Mouse (Mus musculus): ENCODE measurements around the gene Ppp1r14b. TPM values are rescaled to one million over a fixed set of nuclear protein-coding genes. Genes with fewer than 3 reads are reported as not detected.
"Not testable (repeated sequence)": the region's sequence is repeated elsewhere in the genome, so short reads cannot be mapped to it uniquely, and the experiment has no call there.

Gene Ppp1r14b
- polyA plus RNA-seq, 1 experiment from 2014 or later, result 263 TPM

DNA sequence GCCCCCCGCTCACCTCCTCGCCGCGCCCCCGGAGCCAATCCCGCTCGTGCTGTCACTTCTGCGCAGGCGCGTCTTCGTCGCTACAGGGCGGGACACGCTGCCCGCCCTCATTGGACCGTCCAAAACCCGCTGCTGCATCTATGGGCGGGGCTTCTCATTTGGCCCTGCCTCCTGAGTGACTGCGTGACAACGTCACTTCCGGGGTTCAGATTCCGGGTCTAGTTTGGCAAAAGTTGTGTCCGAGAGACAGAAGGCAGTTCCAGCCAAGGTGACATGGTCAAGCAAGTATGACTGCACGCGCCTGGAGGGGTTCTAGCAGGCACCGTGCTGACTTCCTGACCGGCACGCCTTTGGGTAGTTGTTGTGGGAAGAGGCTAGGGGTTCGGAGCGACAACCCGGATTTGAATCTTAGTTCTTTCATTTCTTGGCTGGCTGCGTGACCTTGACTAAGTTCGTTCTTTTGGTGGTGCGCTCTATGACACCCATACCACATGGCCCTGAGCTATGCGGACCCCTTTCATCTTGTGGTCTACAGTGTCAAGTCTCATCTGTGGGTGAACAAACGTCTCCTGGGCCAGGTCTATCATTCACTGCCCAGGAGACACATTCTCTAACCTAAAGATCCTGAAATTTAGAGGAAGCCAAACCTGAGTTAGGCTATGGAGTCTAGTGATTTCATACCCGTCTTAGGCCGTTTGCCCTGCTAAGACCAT is 5.8 kb downstream of the Ppp1r14b start, which contains the start of gene Fkbp2:
Gene Fkbp2 (minus strand): TSS at position 121 of the 713 bp plus-strand sequence.
- H3K4me3 ChIP-seq, result peak within 1 kb of the TSS; percentile 73
- H3K36me3 ChIP-seq, result peaks cover 31% of the 10 kb centered on the region
- peaks cover 49% of the 10 kb centered on the region for H3K4me1 ChIP-seq
- H3K27ac ChIP-seq (replicated peaks), result peak within 1 kb of the TSS; percentile 96
- H3K9me3 ChIP-seq, result no peaks in the 10 kb centered on the region
- no peaks in the 10 kb centered on the region for H3K27me3 ChIP-seq
- H3K9ac ChIP-seq (replicated peaks), result peak within 1 kb of the TSS; percentile 69
- H3K4me2 ChIP-seq (replicated peaks), result peak within 1 kb of the TSS; percentile 82
- peak; percentile 90 for ATAC-seq (replicated peaks)
- 1% methylated on average over 38 of the region's 38 CpGs for WGBS

DNA sequence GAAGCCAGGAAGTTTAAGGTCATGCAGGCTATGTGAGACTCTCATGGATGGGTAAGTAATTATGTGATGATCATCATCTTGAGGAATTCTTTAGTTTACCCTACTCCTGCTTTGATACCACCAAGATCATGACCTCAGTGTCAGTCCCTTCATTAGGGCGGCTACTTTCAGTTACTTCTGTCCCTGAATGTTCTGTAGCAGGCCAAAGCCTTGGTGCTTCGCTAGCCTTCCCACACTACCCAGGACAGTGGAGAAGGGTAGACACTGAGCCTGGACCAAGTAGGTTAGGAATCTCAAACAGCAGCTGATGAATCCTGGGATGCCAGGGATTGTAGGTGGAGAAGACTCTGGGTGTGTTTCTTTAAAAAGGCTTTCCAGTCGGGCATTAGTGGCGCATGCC is 6.7 kb downstream of the Ppp1r14b start:
- ATAC-seq (replicated peaks), result no peak
- 0 out of 2 replicates have a peak overlapping the region, but pooled peaks have one; percentile 6 for H3K4me3 ChIP-seq
- no peak overlapping the region for H3K9ac ChIP-seq (replicated peaks)
- peaks cover 31% of the 10 kb centered on the region for H3K36me3 ChIP-seq
- H3K27me3 ChIP-seq, result no peaks in the 10 kb centered on the region
- WGBS, result 88% methylated on average over 4 of the region's 4 CpGs
- H3K27ac ChIP-seq (replicated peaks), result no peak overlapping the region
- no peak overlapping the region for H3K4me2 ChIP-seq (replicated peaks)
- no peaks in the 10 kb centered on the region for H3K9me3 ChIP-seq
- peaks cover 46% of the 10 kb centered on the region for H3K4me1 ChIP-seq

- no peaks in the 10 kb centered on the region for H3K27me3 ChIP-seq
- H3K4me2 ChIP-seq (replicated peaks), result no peak overlapping the region
- H3K9me3 ChIP-seq, result no peaks in the 10 kb centered on the region
- peaks cover 16% of the 10 kb centered on the region for H3K36me3 ChIP-seq
- WGBS, result 12% methylated on average over 5 of the region's 5 CpGs
- no peak overlapping the region for H3K4me3 ChIP-seq
- no peak overlapping the region for H3K9ac ChIP-seq (replicated peaks)
- peaks cover 41% of the 10 kb centered on the region for H3K4me1 ChIP-seq
- no peak overlapping the region for H3K27ac ChIP-seq (replicated peaks)
- no peak for ATAC-seq (replicated peaks)
Observed at GRCm38 (mm10) chr19:6983621-6984020, 8.9 kb downstream of the Ppp1r14b start.

DNA sequence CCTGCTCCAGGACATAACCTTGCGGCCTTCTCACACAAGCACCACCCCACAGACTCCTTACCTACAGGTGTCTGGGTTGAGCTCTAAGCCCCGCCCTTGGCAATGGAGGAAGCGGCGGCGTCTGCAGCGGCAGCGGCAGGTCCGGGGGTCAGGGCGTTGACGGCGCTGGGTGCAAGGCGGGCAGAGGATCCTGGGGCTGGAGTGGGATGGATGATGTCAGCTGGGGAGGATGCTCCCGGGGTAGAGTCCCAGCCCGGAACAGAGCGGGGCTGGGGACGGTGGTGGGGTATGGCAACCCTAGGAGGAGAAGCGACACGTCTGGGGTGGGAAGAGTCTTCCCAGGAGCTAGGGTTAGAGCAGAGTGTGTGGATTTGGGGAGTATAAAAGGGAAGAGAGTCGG is 10.5 kb downstream of the Ppp1r14b start:
- ATAC-seq (replicated peaks), result no peak
- no peaks in the 10 kb centered on the region for H3K9me3 ChIP-seq
- H3K4me3 ChIP-seq, result no peak overlapping the region
- H3K4me1 ChIP-seq, result peaks cover 30% of the 10 kb centered on the region
- no peaks in the 10 kb centered on the region for H3K27me3 ChIP-seq
- no peak overlapping the region for H3K4me2 ChIP-seq (replicated peaks)
- 91% methylated on average over 19 of the region's 19 CpGs for WGBS
- H3K27ac ChIP-seq (replicated peaks), result no peak overlapping the region
- H3K9ac ChIP-seq (replicated peaks), result no peak overlapping the region
- H3K36me3 ChIP-seq, result peaks cover 16% of the 10 kb centered on the region

DNA sequence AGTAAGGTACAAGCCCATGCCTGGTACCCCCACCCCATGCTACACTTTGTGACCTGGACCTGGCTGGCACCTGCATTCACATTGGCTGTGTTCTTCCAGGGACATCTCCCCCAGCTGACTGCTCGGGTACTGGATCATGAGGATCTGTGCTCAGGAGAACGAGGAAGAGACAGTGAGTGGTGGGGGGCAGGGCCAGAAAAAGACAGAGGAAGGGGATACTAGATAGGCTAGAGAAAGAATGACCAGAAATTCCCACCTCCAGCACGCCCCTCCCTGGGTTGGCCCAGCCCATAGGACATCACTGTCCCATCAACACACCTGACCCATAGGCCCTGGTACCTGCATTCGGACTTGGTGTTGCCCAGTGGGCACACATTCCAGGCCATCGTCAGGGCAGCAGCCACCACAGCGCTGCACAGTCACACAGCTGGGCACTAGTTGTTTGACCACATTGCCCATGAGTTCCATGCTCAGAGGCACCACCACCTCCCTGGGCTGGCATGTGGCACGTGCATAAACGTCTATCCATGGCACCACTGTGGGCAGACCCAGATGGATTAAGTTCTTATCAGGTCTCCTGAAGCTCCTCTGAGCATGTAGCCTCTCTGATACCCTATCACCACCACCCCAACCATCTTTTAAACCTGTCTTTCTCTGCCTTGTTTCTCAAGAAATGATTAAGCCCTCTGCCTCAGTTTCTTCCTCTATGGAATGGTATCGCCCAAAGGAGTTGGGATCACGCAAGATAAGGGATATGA is 11.4 kb downstream of the Ppp1r14b start:
- H3K9me3 ChIP-seq, result no peaks in the 10 kb centered on the region
- no peak for ATAC-seq (replicated peaks)
- 74% methylated on average over 10 of the region's 10 CpGs for WGBS
- H3K9ac ChIP-seq (replicated peaks), result peak overlapping the region; percentile 74; the same call in 1 of the 2 replicates
- peak overlapping the region; percentile 79 for H3K4me3 ChIP-seq
- H3K36me3 ChIP-seq, result peaks cover 16% of the 10 kb centered on the region
- H3K27me3 ChIP-seq, result no peaks in the 10 kb centered on the region
- peaks cover 24% of the 10 kb centered on the region for H3K4me1 ChIP-seq
- peak overlapping the region; percentile 75 for H3K4me2 ChIP-seq (replicated peaks)
- H3K27ac ChIP-seq (replicated peaks), result no peak overlapping the region

DNA sequence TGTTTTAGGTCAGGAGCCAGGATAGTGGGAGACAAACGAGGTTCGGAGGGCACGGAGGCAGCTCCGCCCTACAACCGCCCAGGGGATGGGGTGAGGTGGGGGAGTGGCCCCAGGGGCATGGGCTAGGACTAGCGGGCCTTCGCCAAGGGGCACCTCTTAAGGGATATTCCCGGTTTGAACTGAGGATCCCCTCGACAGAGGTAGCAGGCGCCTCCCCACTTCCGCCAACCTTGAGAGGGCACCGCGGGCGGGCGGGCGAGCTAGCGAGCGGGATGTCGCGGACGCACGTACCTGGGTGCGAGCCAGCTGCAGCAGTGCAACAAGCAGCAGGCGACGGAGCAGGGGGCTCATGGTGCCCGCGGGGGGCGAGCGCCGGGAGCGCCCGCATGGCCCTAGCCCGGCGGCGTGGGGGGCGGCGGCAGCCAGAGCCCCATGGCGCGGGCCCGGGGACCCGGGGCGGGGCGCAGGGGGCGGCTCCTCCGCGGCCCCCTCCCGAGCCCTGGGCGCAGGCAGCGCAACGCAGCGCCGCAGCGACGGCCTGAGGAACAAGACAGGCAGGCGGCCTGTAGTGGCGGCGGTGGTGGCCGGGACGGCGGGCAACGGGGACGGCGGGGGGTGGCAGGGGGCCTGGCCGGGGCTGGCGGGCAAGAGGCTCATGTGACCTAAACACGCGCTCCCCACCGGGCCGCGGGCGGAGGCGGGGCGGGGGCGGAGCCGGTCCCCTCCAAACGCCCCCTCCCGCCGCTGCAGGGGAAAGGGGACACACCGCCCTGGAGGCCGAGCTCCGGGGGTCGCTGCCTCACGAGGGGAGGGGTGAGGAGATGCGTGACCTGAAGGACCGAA is 12.5 kb downstream of the Ppp1r14b start, which contains the start of gene Vegfb:
Gene Vegfb (minus strand): TSS at position 591 of the 843 bp plus-strand sequence.
- H3K36me3 ChIP-seq, result peaks cover 13% of the 10 kb centered on the region
- H3K4me2 ChIP-seq (replicated peaks), result peak within 1 kb of the TSS; percentile 75
- H3K27ac ChIP-seq (replicated peaks), result peak within 1 kb of the TSS; percentile 66
- peak within 1 kb of the TSS; percentile 79 for H3K4me3 ChIP-seq
- no peaks in the 10 kb centered on the region for H3K27me3 ChIP-seq
- WGBS, result under 1% methylated on average over 60 of the region's 85 CpGs
- peak within 1 kb of the TSS; percentile 74 for H3K9ac ChIP-seq (replicated peaks)
- H3K9me3 ChIP-seq, result no peaks in the 10 kb centered on the region
- peak; percentile 62 for ATAC-seq (replicated peaks)
- H3K4me1 ChIP-seq, result peaks cover 26% of the 10 kb centered on the region

DNA sequence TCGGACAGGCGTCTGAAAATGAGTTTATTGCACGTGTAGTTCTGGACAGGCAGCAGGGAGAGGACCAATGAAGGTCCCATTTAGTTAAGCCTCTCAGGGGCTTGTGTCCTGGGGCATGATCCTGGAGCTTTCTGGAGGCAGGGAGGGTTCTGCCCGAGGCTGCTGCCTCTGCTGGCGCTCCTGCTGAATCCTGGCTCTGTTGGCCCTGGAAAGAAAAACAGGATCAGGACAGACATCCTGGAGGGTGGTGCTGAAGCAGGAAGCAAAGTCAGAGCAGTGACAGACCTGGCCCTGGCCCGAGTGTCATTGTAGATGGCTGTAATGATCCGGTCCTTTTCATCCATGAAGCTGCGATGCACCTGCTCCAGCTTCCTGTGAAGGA is 13.1 kb downstream of the Ppp1r14b start:
- no peak for ATAC-seq (replicated peaks)
- peak overlapping the region; percentile 75 for H3K4me2 ChIP-seq (replicated peaks)
- H3K27ac ChIP-seq (replicated peaks), result peak overlapping the region; percentile 66
- H3K27me3 ChIP-seq, result no peaks in the 10 kb centered on the region
- 5% methylated on average over 8 of the region's 8 CpGs for WGBS
- peak overlapping the region; percentile 79 for H3K4me3 ChIP-seq
- peaks cover 29% of the 10 kb centered on the region for H3K4me1 ChIP-seq
- H3K9ac ChIP-seq (replicated peaks), result peak overlapping the region; percentile 74
- no peaks in the 10 kb centered on the region for H3K9me3 ChIP-seq
- H3K36me3 ChIP-seq, result 0 out of 2 replicates have a peak, but pooled peaks cover 9% of the 10 kb centered on the region

DNA sequence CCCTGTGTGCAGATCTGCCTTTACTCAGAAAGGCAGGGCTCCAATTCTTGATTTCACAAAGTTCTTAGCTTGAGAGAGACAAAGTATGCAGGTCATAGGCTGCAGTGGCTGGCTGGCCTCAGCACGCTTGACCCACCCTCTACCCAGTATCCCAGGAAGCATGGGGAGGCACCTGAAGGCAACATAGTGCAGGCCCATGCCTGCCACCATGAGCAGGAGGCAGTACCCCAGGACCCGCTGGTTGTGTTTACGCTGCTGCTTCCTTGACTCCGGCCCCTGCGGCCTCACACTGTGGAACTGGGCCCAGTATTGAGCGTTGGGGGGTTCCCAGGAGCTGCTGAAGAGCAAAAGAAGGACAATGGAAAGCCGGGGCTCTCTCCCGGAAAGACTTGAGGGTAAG is 14.5 kb downstream of the Ppp1r14b start:
- 89% methylated on average over 8 of the region's 8 CpGs for WGBS
- no peak overlapping the region for H3K27ac ChIP-seq (replicated peaks)
- no peaks in the 10 kb centered on the region for H3K27me3 ChIP-seq
- 0 out of 2 replicates have a peak, but pooled peaks cover 4% of the 10 kb centered on the region for H3K36me3 ChIP-seq
- H3K9me3 ChIP-seq, result no peaks in the 10 kb centered on the region
- peaks cover 33% of the 10 kb centered on the region for H3K4me1 ChIP-seq
- no peak overlapping the region for H3K4me3 ChIP-seq
- no peak for ATAC-seq (replicated peaks)
- H3K9ac ChIP-seq (replicated peaks), result no peak overlapping the region
- H3K4me2 ChIP-seq (replicated peaks), result no peak overlapping the region

DNA sequence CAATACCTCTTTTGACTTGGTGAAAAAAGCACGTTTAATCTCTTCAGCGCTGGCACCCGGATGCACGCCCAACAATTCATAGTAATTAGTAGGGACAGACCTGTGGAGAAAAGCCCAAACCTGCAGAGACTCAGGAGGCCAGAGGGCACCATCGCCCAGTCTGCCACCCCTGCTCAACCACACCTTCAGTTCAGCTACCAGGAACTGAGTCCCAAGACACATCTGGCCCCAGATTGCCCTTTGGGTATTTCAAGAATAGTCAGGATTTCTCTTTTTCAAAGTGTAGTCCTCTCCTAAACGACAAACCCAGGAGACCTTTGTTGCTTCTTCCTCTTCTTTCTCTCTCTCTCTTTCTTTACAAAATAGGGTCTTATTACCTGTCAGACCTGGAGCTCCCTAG is 15.9 kb downstream of the Ppp1r14b start:
- no peak overlapping the region for H3K27ac ChIP-seq (replicated peaks)
- H3K27me3 ChIP-seq, result no peaks in the 10 kb centered on the region
- 85% methylated on average over 6 of the region's 6 CpGs for WGBS
- H3K36me3 ChIP-seq, result no peaks in the 10 kb centered on the region
- H3K9me3 ChIP-seq, result no peaks in the 10 kb centered on the region
- no peak overlapping the region for H3K9ac ChIP-seq (replicated peaks)
- ATAC-seq (replicated peaks), result no peak
- peaks cover 47% of the 10 kb centered on the region for H3K4me1 ChIP-seq
- H3K4me2 ChIP-seq (replicated peaks), result no peak overlapping the region
- no peak overlapping the region for H3K4me3 ChIP-seq

DNA sequence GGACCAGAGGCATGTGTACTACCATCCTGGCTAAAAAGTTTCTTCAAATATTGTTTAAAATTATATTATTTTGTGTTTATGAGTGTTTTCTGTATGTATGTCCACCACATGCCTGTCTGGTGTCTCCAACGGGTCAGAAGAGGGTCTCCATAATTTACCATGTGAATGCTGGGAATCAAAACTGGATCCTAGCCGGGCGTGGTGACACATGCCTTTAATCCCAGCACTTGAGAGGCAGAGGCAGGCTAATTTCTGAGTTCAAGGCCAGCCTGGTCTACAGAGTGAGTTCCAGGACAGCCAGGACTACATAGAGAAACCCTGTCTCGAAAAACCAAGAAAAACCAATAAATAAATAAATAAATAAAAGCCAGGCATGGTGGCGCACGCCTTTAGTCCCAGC is 16.4 kb downstream of the Ppp1r14b start:
- WGBS, result 92% methylated on average over 6 of the region's 6 CpGs
- peaks cover 47% of the 10 kb centered on the region for H3K4me1 ChIP-seq
- not testable (repeated sequence) for H3K4me2 ChIP-seq (replicated peaks); H3K27ac ChIP-seq (replicated peaks); H3K9ac ChIP-seq (replicated peaks); H3K9me3 ChIP-seq; ATAC-seq (replicated peaks); H3K4me3 ChIP-seq; H3K36me3 ChIP-seq; H3K27me3 ChIP-seq

DNA sequence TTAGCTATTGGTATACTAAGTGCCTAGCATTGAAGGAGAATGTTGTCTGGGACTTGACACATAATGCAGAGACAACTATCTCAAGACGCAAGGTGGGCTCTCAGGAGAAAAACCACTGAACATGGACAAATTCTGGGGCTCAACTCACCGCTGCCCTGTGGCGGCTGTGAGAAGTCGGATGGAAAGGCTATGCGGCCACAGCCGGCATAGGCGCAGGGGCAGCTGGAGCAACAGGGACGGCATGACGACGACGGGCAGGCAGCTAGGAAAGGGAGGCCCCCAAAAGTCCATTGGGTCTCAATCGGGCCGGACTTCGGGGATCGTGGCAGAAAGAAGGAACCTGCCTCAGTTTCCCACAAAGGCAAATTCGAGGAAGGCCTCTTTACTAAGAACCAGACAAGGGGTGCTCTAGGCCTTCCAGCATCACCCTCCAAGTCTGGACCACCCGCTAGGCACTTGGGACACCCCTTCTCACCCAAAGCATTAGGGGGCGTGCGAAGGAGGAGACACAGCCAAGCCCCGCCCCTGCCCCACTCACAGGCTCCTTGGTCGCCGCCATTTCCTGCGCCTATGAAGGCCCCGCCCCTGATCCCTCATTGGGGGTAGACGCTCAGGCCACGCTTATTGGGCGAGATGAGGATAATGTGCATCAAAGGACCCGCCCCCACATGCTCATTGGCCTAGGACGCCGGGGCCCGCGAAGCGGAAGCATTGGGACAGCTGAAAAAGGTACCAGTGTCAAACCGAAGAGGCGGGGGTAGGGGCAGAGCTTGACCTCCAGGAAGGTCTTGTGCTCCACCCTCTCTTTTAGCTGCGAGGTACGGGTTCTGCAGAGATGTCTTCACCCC is 17.5 kb downstream of the Ppp1r14b start, which contains the start of gene Dnajc4:
Gene Dnajc4 (minus strand): TSS at position 562 of the 848 bp plus-strand sequence.
- Histone ChIP-seq H3K9ac (replicated peaks) (peak within 1 kb of the TSS; percentile 62), H3K4me3 (peak within 1 kb of the TSS; percentile 60), H3K4me1 (peaks cover 48% of the 10 kb centered on the region), H3K27ac (replicated peaks) (peak within 1 kb of the TSS; percentile 60), H3K27me3 (no peaks in the 10 kb centered on the region), H3K36me3 (no peaks in the 10 kb centered on the region), H3K4me2 (replicated peaks) (peak within 1 kb of the TSS; percentile 92), H3K9me3 (no peaks in the 10 kb centered on the region)
- whole genome bisulfite sequencing, result 1% methylated on average over 37 of the region's 37 CpGs
- ATAC-seq (replicated peaks), result peak; percentile 95

Data from forebrain, embryonic 15.5 days (tissue).